8 mouse cellular contexts compared by ENCODE assay signal in the genomic region with DNA sequence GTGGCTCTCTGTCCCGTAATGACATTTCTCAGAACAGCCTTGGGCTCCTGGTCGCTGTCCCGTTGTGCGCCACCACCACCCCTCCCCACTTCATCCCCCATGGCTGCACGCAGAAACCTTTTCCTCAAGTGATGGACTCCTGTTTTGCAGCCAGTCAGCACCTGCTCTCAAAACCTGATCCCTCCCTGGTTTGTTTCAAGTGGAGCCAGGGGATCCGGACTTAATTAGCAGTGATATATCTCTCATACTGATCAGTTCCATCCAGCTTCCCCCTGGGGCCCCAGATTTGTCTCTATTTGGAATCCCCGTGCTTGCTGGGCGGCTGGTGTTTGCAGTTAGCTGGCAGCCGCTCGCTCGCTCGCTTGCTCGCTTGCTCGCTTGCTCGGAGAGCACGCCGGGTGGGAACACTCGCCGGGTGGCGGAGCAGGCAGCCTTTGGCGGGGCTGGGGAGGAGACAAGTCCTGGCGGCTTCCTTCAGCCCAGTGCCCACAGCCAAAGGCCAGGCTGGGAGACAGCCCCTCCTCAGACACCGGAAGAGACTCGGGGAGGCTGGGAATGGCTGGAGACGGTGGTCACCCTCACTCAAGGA.
A peak's percentile ranks its signal among the peaks of the same experiment; 100 is the strongest.
DNase-seq lines count a peak whose midpoint lies in the region; ATAC-seq and TF ChIP-seq lines count a peak whose summit lies in the region.

No protein-coding gene starts in this region.

- 1% methylated on average over 25 of the region's 25 CpGs for WGBS in intestine, embryonic 14.5 days
- WGBS in limb, embryonic 15.5 days = 2% methylated on average over 25 of the region's 25 CpGs
- 1% methylated on average over 25 of the region's 25 CpGs for WGBS in midbrain, postnatal 0 days

- DNase-seq in heart, adult 11 months = peak; percentile 91
- no peak for DNase-seq in heart, postnatal 25 days (ENCODE audit: low spot score)
- DNase-seq in cerebellum, adult 8-10 months = peak; percentile 10
- peak; percentile 52 for DNase-seq in forelimb bud, embryonic 11.5 days (ENCODE audit: low read depth, low spot score)
- peak; percentile 81 for DNase-seq in intestine, embryonic 14.5 days (ENCODE audit: low spot score)
- DNase-seq in midbrain, postnatal 0 days (ENCODE audit: low spot score) = peak; percentile 82
- DNase-seq in thymus, postnatal 10 days (ENCODE audit: low spot score in 2 of 2) = peak; percentile 59 to 70

- H3K4me3 ChIP-seq in intestine, embryonic 14.5 days (ENCODE audit: low read depth, low read length) = peak overlapping the region; percentile 32
- peak overlapping the region; percentile 35 for H3K4me3 ChIP-seq in limb, embryonic 15.5 days
- H3K4me3 ChIP-seq in midbrain, postnatal 0 days (ENCODE audit: low read depth, low read length) = peak overlapping the region; percentile 34

- peak overlapping the region; percentile 69 for H3K27ac ChIP-seq in intestine, embryonic 14.5 days (ENCODE audit: low read depth)
- peak overlapping the region; percentile 80 for H3K27ac ChIP-seq in limb, embryonic 15.5 days
- peak overlapping the region; percentile 68 for H3K27ac ChIP-seq in midbrain, postnatal 0 days (ENCODE audit: low read depth, low read length)

- no peaks in the 10 kb centered on the region for H3K9me3 ChIP-seq in intestine, embryonic 14.5 days (ENCODE audit: control insufficient read depth, low read length)
- no peaks in the 10 kb centered on the region for H3K9me3 ChIP-seq in limb, embryonic 15.5 days
- no peaks in the 10 kb centered on the region for H3K9me3 ChIP-seq in midbrain, postnatal 0 days (ENCODE audit: low read length)

- H3K4me1 ChIP-seq in intestine, embryonic 14.5 days (replicated peaks; ENCODE audit: control insufficient read depth, insufficient read depth, low read length) = peaks cover 10% of the 10 kb centered on the region; the same call in 1 of the 2 replicates
- H3K4me1 ChIP-seq in limb, embryonic 15.5 days = peaks cover 26% of the 10 kb centered on the region
- H3K4me1 ChIP-seq in midbrain, postnatal 0 days (ENCODE audit: insufficient read depth, low read length) = peaks cover 6% of the 10 kb centered on the region; the same call in 1 of the 2 replicates

- H3K36me3 ChIP-seq in intestine, embryonic 14.5 days (ENCODE audit: control insufficient read depth, insufficient read depth, low read length) = no peaks in the 10 kb centered on the region
- no peaks in the 10 kb centered on the region for H3K36me3 ChIP-seq in limb, embryonic 15.5 days
- no peaks in the 10 kb centered on the region for H3K36me3 ChIP-seq in midbrain, postnatal 0 days (ENCODE audit: insufficient read depth, low read length)

- no peak for TF ChIP-seq CTCF in midbrain, postnatal 0 days (IDR thresholded peaks at IDR 0.05)

- peak; percentile 64 for ATAC-seq in intestine, embryonic 14.5 days (replicated peaks; ENCODE audit: low FRiP score, low TSS enrichment, low read depth)
- peak; percentile 40; the same call in 1 of the 2 replicates for ATAC-seq in limb, embryonic 15.5 days (ENCODE audit: insufficient number of reproducible peaks, low FRiP score, low TSS enrichment, low read depth)
- peak; percentile 83 for ATAC-seq in midbrain, postnatal 0 days (ENCODE audit: low FRiP score)

- peak overlapping the region; percentile 62 for H3K4me2 ChIP-seq in intestine, embryonic 14.5 days (ENCODE audit: low read length)
- H3K4me2 ChIP-seq in limb, embryonic 15.5 days = peak overlapping the region; percentile 72
- peak overlapping the region; percentile 73 for H3K4me2 ChIP-seq in midbrain, postnatal 0 days (ENCODE audit: low read depth, low read length, poor library complexity, severe bottlenecking)

- intact Hi-C loops in heart, postnatal 25 days (cut with DNase I) = no loop called here

- no peaks in the 10 kb centered on the region for H3K27me3 ChIP-seq in intestine, embryonic 14.5 days (replicated peaks; ENCODE audit: control insufficient read depth, insufficient read depth, low read length)
- H3K27me3 ChIP-seq in limb, embryonic 15.5 days = no peaks in the 10 kb centered on the region
- no peaks in the 10 kb centered on the region for H3K27me3 ChIP-seq in midbrain, postnatal 0 days (ENCODE audit: insufficient read depth, low read length)

- peak overlapping the region; percentile 38 for H3K9ac ChIP-seq in intestine, embryonic 14.5 days (ENCODE audit: low read length)
- H3K9ac ChIP-seq in limb, embryonic 15.5 days = peak overlapping the region; percentile 17; the same call in 1 of the 2 replicates
- H3K9ac ChIP-seq in midbrain, postnatal 0 days (replicated peaks; ENCODE audit: low read length, poor library complexity, severe bottlenecking) = peak overlapping the region; percentile 57
